Mouse (Mus musculus) midbrain, embryonic 11.5 days (tissue): ENCODE measurements at regions not wholly inside any gene's neighbourhood (a gene's known extent, or its start where the extent isn't known, plus 50 kb on each side); places are given as distances from the start of the nearest gene placed in this dataset.
A peak's percentile ranks its signal among the peaks of the same experiment; 100 is the strongest.

Source experiments
- ATAC-seq: fragments of 200-750 bp; cut with Nextera tagmentation; 2 replicates; pipeline ENCODE4 v1.8.0; 2017; ENCODE audit warnings: moderate TSS enrichment, moderate library complexity; ENCODE audit not compliant: low FRiP score
- DNase-seq: peaks from one replicate; pipeline ENCODE4 v3.0.0; 2015; ENCODE audit warnings: low spot score; ENCODE audit errors: missing footprints
- H3K27ac ChIP-seq: fragments of 300-500 bp; sonication (generic); 2 replicates; pipeline ENCODE4 v1.5.1; 2014; ENCODE audit warnings: low read depth, low read length
- H3K27me3 ChIP-seq: fragments of 300-500 bp; sonication (generic); 2 replicates; pipeline ENCODE4 v1.6.1; 2014; ENCODE audit warnings: mild to moderate bottlenecking, low read length, moderate library complexity, mixed read lengths; ENCODE audit not compliant: control insufficient read depth, insufficient read depth
- H3K36me3 ChIP-seq: fragments of 300-500 bp; sonication (generic); 2 replicates; pipeline ENCODE4 v1.6.1; 2014; ENCODE audit warnings: mild to moderate bottlenecking, low read length, moderate library complexity, mixed read lengths; ENCODE audit not compliant: control insufficient read depth, insufficient read depth
- H3K4me1 ChIP-seq: fragments of 300-500 bp; sonication (generic); 2 replicates; pipeline ENCODE4 v1.6.1; 2014; ENCODE audit warnings: low read length; ENCODE audit not compliant: control insufficient read depth, insufficient read depth
- H3K4me2 ChIP-seq: fragments of 300-500 bp; sonication (generic); 2 replicates; pipeline ENCODE4 v1.6.1; 2014; ENCODE audit warnings: mild to moderate bottlenecking, moderate library complexity
- H3K4me3 ChIP-seq: fragments of 300-500 bp; sonication (generic); 2 replicates; pipeline ENCODE4 v1.5.1; 2014; ENCODE audit warnings: low read depth, low read length
- H3K9ac ChIP-seq: fragments of 300-500 bp; sonication (generic); 2 replicates; pipeline ENCODE4 v1.6.1; 2014; ENCODE audit warnings: low read length
- H3K9me3 ChIP-seq: fragments of 300-500 bp; sonication (generic); 2 replicates; pipeline ENCODE4 v1.6.1; 2016; ENCODE audit warnings: low read length; ENCODE audit not compliant: control insufficient read depth
- WGBS: fragments of 180-500 bp; shearing (Covaris S2); extraction: QIAGEN DNeasy Blood & Tissue Kit; methylation state at CpG from one replicate; pipeline ENCODE4 v1.1.7; 2014; 5-methylcytosine and 5-hydroxymethylcytosine counted together

GRCm38 (mm10) chr15:27326549-27326876 is 140.0 kb upstream of the Ank start:
- DNase-seq = no peak
- WGBS = 80% methylated on average over 5 of the region's 5 CpGs
- no peak for ATAC-seq
- no peak overlapping the region for H3K27ac ChIP-seq
- H3K4me3 ChIP-seq = no peak overlapping the region
- no peak overlapping the region for H3K4me2 ChIP-seq
- no peaks in the 10 kb centered on the region for H3K27me3 ChIP-seq
- no peaks in the 10 kb centered on the region for H3K36me3 ChIP-seq
- H3K9me3 ChIP-seq = no peaks in the 10 kb centered on the region
- H3K4me1 ChIP-seq = no peaks in the 10 kb centered on the region
- no peak overlapping the region for H3K9ac ChIP-seq

- H3K4me1 ChIP-seq = no peaks in the 10 kb centered on the region
- no peak overlapping the region for H3K9ac ChIP-seq
- H3K4me3 ChIP-seq = no peak overlapping the region
- H3K27ac ChIP-seq = no peak overlapping the region
- WGBS = 85% methylated on average over 5 of the region's 5 CpGs
- ATAC-seq (no peak), DNase-seq (no peak)
- no peak overlapping the region for H3K4me2 ChIP-seq
- H3K27me3 ChIP-seq = no peaks in the 10 kb centered on the region
- H3K36me3 ChIP-seq = no peaks in the 10 kb centered on the region
- H3K9me3 ChIP-seq = no peaks in the 10 kb centered on the region
Observed at GRCm38 (mm10) chr15:27327744-27328143, 138.7 kb upstream of the Ank start.

GRCm38 (mm10) chr15:27328441-27328840 is 138.0 kb upstream of the Ank start:
- 86% methylated on average over 2 of the region's 2 CpGs for WGBS
- no peaks in the 10 kb centered on the region for H3K36me3 ChIP-seq
- H3K27me3 ChIP-seq = no peaks in the 10 kb centered on the region
- H3K9me3 ChIP-seq = no peaks in the 10 kb centered on the region
- ATAC-seq (no peak), DNase-seq (no peak)
- no peak overlapping the region for H3K4me2 ChIP-seq
- H3K4me1 ChIP-seq = no peaks in the 10 kb centered on the region
- no peak overlapping the region for H3K27ac ChIP-seq
- no peak overlapping the region for H3K4me3 ChIP-seq
- H3K9ac ChIP-seq = no peak overlapping the region

- H3K27ac ChIP-seq = no peak overlapping the region
- WGBS = 65% methylated on average over 4 of the region's 4 CpGs
- no peak overlapping the region for H3K4me3 ChIP-seq
- DNase-seq (no peak), ATAC-seq (no peak)
- H3K27me3 ChIP-seq = no peaks in the 10 kb centered on the region
- H3K9ac ChIP-seq = no peak overlapping the region
- H3K4me1 ChIP-seq = no peaks in the 10 kb centered on the region
- H3K36me3 ChIP-seq = no peaks in the 10 kb centered on the region
- H3K4me2 ChIP-seq = no peak overlapping the region
- H3K9me3 ChIP-seq = no peaks in the 10 kb centered on the region
Observed at GRCm38 (mm10) chr15:27340070-27340469, 126.4 kb upstream of the Ank start.

- Histone ChIP-seq H3K9ac (no peak overlapping the region), H3K27me3 (no peaks in the 10 kb centered on the region), H3K4me1 (no peaks in the 10 kb centered on the region), H3K4me2 (no peak overlapping the region), H3K9me3 (no peaks in the 10 kb centered on the region), H3K36me3 (no peaks in the 10 kb centered on the region), H3K27ac (no peak overlapping the region), H3K4me3 (no peak overlapping the region)
- ATAC-seq = no peak
- no peak for DNase-seq
- 81% methylated on average over 5 of the region's 5 CpGs for WGBS
Observed at GRCm38 (mm10) chr15:27341518-27341976, 124.9 kb upstream of the Ank start.

- Histone ChIP-seq H3K4me1 (no peaks in the 10 kb centered on the region), H3K27ac (no peak overlapping the region), H3K27me3 (no peaks in the 10 kb centered on the region), H3K36me3 (no peaks in the 10 kb centered on the region), H3K4me3 (no peak overlapping the region), H3K9me3 (no peaks in the 10 kb centered on the region), H3K4me2 (no peak overlapping the region), H3K9ac (no peak overlapping the region)
- DNase-seq (no peak), ATAC-seq (no peak)
- 80% methylated on average over 6 of the region's 6 CpGs for WGBS
Observed at GRCm38 (mm10) chr15:27358441-27358840, 108.0 kb upstream of the Ank start.

GRCm38 (mm10) chr15:27359271-27359670 is 107.2 kb upstream of the Ank start:
- 69% methylated on average over 1 of the region's 1 CpGs for WGBS

GRCm38 (mm10) chr15:27374517-27374916 is 92.0 kb upstream of the Ank start:
- H3K9ac ChIP-seq = no peak overlapping the region
- H3K4me2 ChIP-seq = no peak overlapping the region
- no peaks in the 10 kb centered on the region for H3K36me3 ChIP-seq
- H3K4me3 ChIP-seq = no peak overlapping the region
- ATAC-seq = no peak
- 59% methylated on average over 1 of the region's 1 CpGs for WGBS
- no peak overlapping the region for H3K27ac ChIP-seq
- no peaks in the 10 kb centered on the region for H3K27me3 ChIP-seq
- no peaks in the 10 kb centered on the region for H3K4me1 ChIP-seq
- no peaks in the 10 kb centered on the region for H3K9me3 ChIP-seq
- DNase-seq = peak; percentile 26

More at GRCm38 (mm10) chr15:27359271-27359670, 107.2 kb upstream of the Ank start:
- H3K27ac ChIP-seq = no peak overlapping the region
- H3K9me3 ChIP-seq = no peaks in the 10 kb centered on the region
- no peaks in the 10 kb centered on the region for H3K4me1 ChIP-seq
- H3K4me3 ChIP-seq = no peak overlapping the region
- H3K9ac ChIP-seq = no peak overlapping the region
- ATAC-seq = no peak
- no peaks in the 10 kb centered on the region for H3K36me3 ChIP-seq
- DNase-seq = no peak
- H3K27me3 ChIP-seq = no peaks in the 10 kb centered on the region
- no peak overlapping the region for H3K4me2 ChIP-seq

- H3K27me3 ChIP-seq = no peaks in the 10 kb centered on the region
- H3K36me3 ChIP-seq = no peaks in the 10 kb centered on the region
- ATAC-seq = no peak
- no peak for DNase-seq
- no peaks in the 10 kb centered on the region for H3K9me3 ChIP-seq
- no peak overlapping the region for H3K9ac ChIP-seq
- no peak overlapping the region for H3K4me2 ChIP-seq
- no peak overlapping the region for H3K27ac ChIP-seq
- no peaks in the 10 kb centered on the region for H3K4me1 ChIP-seq
- H3K4me3 ChIP-seq = no peak overlapping the region
- WGBS = 93% methylated on average over 3 of the region's 3 CpGs
Observed at GRCm38 (mm10) chr15:27378601-27379094, 87.8 kb upstream of the Ank start.
